Mouse (Mus musculus): ENCODE results near the gene Myh10.

- no peak for TF ChIP-seq CTCF (conservative IDR thresholded peaks at IDR 0.05; ENCODE audit: low read length)
- no peak for TF ChIP-seq POU5F1 (IDR thresholded peaks at IDR 0.05; ENCODE audit: borderline replicate concordance, low read length)
- no peak for TF ChIP-seq NANOG (IDR thresholded peaks at IDR 0.05; ENCODE audit: borderline replicate concordance, low read length)
Measured at GRCm38 (mm10) chr11:68672270-68672970, 18.9 kb upstream of the Myh10 start.

All from E14TG2a.4 (cell line).